In the genomic region with DNA sequence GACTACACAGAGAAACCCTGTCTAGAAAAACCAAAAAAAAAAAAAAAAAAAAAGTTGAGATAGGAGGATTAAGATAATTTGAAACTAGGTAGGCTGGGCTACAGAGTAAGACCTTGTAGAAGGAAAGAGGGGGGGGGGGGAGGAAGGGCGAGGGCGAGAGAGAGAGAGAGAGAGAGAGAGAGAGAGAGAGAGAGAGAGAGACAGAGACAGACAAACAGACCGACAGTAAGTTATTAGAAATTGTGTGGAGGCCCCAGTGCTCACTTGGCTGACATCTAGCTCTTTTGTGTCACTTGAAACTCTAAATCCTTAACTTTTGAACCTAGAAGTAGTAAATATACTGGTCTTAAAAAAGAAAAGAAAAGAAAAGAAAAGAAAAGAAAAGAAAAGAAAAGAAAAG, we compare ENCODE assay signal across 35 mouse cellular contexts.
"Had no signal": no experiment of that assay in that cellular context is flagged by ENCODE, and none has a peak within 500 bp of the region (broad histone marks: within the 10 kb centered on the region; RNA-seq: fewer than 3 reads in every experiment).

No protein-coding gene starts in this region.

- H3K27me3 ChIP-seq: heart, embryonic 12.5 days; heart, embryonic 13.5 days; heart, embryonic 15.5 days; hindbrain, embryonic 12.5 days; hindbrain, embryonic 13.5 days; hindbrain, embryonic 15.5 days; intestine, embryonic 15.5 days; kidney, embryonic 15.5 days had no signal

- H3K9me3 ChIP-seq: heart, embryonic 12.5 days; heart, embryonic 13.5 days; heart, embryonic 15.5 days; hindbrain, embryonic 10.5 days; hindbrain, embryonic 12.5 days; hindbrain, embryonic 13.5 days; hindbrain, embryonic 15.5 days; intestine, embryonic 15.5 days; kidney, embryonic 15.5 days had no signal

- H3K4me3 ChIP-seq: heart, embryonic 12.5 days; heart, embryonic 13.5 days; heart, embryonic 15.5 days; hindbrain, embryonic 10.5 days; hindbrain, embryonic 12.5 days; hindbrain, embryonic 13.5 days; hindbrain, embryonic 15.5 days; intestine, embryonic 15.5 days; kidney, embryonic 15.5 days; layer of hippocampus, adult 2 months; left cerebral cortex, adult 2 months had no signal

- H3K36me3 ChIP-seq: heart, embryonic 12.5 days; heart, embryonic 15.5 days; hindbrain, embryonic 10.5 days; hindbrain, embryonic 12.5 days; hindbrain, embryonic 15.5 days; intestine, embryonic 15.5 days; kidney, embryonic 15.5 days had no signal

- DNase-seq: heart, postnatal 10 days; heart, postnatal 14 days; heart, postnatal 36 days; heart, postnatal 4 days; kidney, adult 11 months; kidney, adult 18-20 months; kidney, adult 2 months; kidney, adult 8-10 months; kidney, adult 9 months; kidney, postnatal 10 days; kidney, postnatal 14 days; kidney, postnatal 25 days; kidney, postnatal 36 days; kidney, postnatal 4 days; layer of hippocampus, adult 9-11 months; layer of hippocampus, postnatal 36 days had no signal

- H3K9ac ChIP-seq: heart, embryonic 12.5 days; heart, embryonic 13.5 days; heart, embryonic 15.5 days; hindbrain, embryonic 12.5 days; hindbrain, embryonic 13.5 days; hindbrain, embryonic 14.5 days; hindbrain, embryonic 15.5 days; intestine, embryonic 15.5 days; kidney, embryonic 15.5 days had no signal

- ATAC-seq: hindbrain, embryonic 16.5 days; hindbrain, postnatal 0 days; inflammation-experienced regulatory T-cells, adult 6 months; intestine, embryonic 15.5 days; intestine, embryonic 16.5 days; intestine, postnatal 0 days had no signal

- H3K27ac ChIP-seq: heart, embryonic 13.5 days; hindbrain, embryonic 10.5 days; hindbrain, embryonic 12.5 days; hindbrain, embryonic 13.5 days; hindbrain, embryonic 14.5 days; hindbrain, embryonic 15.5 days; hindbrain, postnatal 0 days; intestine, embryonic 15.5 days; kidney, embryonic 15.5 days; kidney, postnatal 0 days; layer of hippocampus, adult 2 months; left cerebral cortex, adult 2 months had no signal

- H3K4me2 ChIP-seq: heart, embryonic 11.5 days; heart, embryonic 12.5 days; heart, embryonic 13.5 days; heart, embryonic 15.5 days; hindbrain, embryonic 12.5 days; hindbrain, embryonic 13.5 days; hindbrain, embryonic 14.5 days; hindbrain, embryonic 15.5 days; intestine, embryonic 15.5 days; kidney, embryonic 15.5 days had no signal
